10 mouse cellular contexts compared by ENCODE assay signal in the genomic region with DNA sequence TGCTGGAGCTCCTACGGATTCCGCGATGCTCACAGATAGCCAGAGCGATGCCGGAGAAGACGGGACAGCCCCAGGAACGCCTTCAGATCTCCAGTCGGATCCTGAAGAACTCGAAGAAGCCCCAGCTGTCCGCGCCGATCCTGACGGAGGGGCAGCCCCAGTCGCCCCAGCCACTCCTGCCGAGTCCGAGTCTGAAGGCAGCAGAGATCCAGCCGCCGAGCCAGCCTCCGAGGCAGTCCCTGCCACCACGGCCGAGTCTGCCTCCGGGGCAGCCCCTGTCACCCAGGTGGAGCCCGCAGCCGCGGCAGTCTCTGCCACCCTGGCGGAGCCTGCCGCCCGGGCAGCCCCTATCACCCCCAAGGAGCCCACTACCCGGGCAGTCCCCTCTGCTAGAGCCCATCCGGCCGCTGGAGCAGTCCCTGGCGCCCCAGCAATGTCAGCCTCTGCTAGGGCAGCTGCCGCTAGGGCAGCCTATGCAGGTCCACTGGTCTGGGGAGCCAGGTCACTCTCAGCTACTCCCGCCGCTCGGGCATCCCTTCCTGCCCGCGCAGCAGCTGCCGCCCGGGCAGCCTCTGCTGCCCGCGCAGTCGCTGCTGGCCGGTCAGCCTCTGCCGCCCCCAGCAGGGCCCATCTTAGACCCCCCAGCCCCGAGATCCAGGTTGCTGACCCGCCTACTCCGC. TPM values are rescaled to one million over a fixed set of nuclear protein-coding genes. Genes with fewer than 3 reads are reported as not detected.
DNase-seq lines count a peak whose midpoint lies in the region; ATAC-seq lines count a peak whose summit lies in the region.
"Had no signal": no experiment of that assay in that cellular context is flagged by ENCODE, and none has a peak within 500 bp of the region (broad histone marks: within the 10 kb centered on the region; RNA-seq: fewer than 3 reads in every experiment).

No protein-coding gene starts in this region.

- H3K36me3 ChIP-seq in lung, embryonic 15.5 days = 0 out of 2 replicates have a peak, but pooled peaks cover 6% of the 10 kb centered on the region
- 0 out of 2 replicates have a peak, but pooled peaks cover 4% of the 10 kb centered on the region for H3K36me3 ChIP-seq in forebrain, embryonic 13.5 days (ENCODE audit: poor library complexity, severe bottlenecking)
- H3K36me3 ChIP-seq in limb, embryonic 12.5 days = peaks cover 29% of the 10 kb centered on the region
- H3K36me3 ChIP-seq in neural tube, embryonic 14.5 days (ENCODE audit: control insufficient read depth, insufficient read depth, low read length) = no peaks in the 10 kb centered on the region

- no peak overlapping the region for H3K27ac ChIP-seq in lung, embryonic 15.5 days
- no peak overlapping the region for H3K27ac ChIP-seq in forebrain, embryonic 13.5 days
- H3K27ac ChIP-seq in limb, embryonic 12.5 days = no peak overlapping the region
- no peak overlapping the region for H3K27ac ChIP-seq in neural tube, embryonic 14.5 days (ENCODE audit: low read depth, low read length)

- ATAC-seq in lung, embryonic 15.5 days (ENCODE audit: borderline replicate concordance, extremely low read depth, low FRiP score, low TSS enrichment) = no peak
- ATAC-seq in forebrain, embryonic 13.5 days = no peak
- no peak for ATAC-seq in limb, embryonic 12.5 days (ENCODE audit: insufficient number of reproducible peaks, insufficient read depth, low FRiP score, low TSS enrichment, low read depth)
- ATAC-seq in neural tube, embryonic 14.5 days (ENCODE audit: low read depth) = no peak

- H3K9me3 ChIP-seq in lung, embryonic 15.5 days = peaks cover 43% of the 10 kb centered on the region
- H3K9me3 ChIP-seq in forebrain, embryonic 13.5 days (replicated peaks) = peaks cover 63% of the 10 kb centered on the region
- peaks cover 68% of the 10 kb centered on the region for H3K9me3 ChIP-seq in limb, embryonic 12.5 days
- H3K9me3 ChIP-seq in neural tube, embryonic 14.5 days (ENCODE audit: control insufficient read depth, low read length) = peaks cover 17% of the 10 kb centered on the region

- H3K27me3 ChIP-seq in lung, embryonic 15.5 days = peaks cover 37% of the 10 kb centered on the region
- peaks cover 44% of the 10 kb centered on the region for H3K27me3 ChIP-seq in forebrain, embryonic 13.5 days
- peaks cover 47% of the 10 kb centered on the region for H3K27me3 ChIP-seq in limb, embryonic 12.5 days
- peaks cover 8% of the 10 kb centered on the region for H3K27me3 ChIP-seq in neural tube, embryonic 14.5 days (ENCODE audit: control insufficient read depth, insufficient read depth, low read length)

- no peak for DNase-seq in lung, postnatal 36 days
- no peak for DNase-seq in adrenal gland, postnatal 4 days (ENCODE audit: low spot score in 2 of 2)
- DNase-seq in embryo, embryonic 10 days (ENCODE audit: low spot score) = no peak
- DNase-seq in yolk sac, embryonic 10.5 days (ENCODE audit: low spot score) = no peak
- DNase-seq: cerebellum, postnatal 25 days; thymus, adult 18-20 months had no signal

- peak overlapping the region; percentile 55 for H3K4me2 ChIP-seq in lung, embryonic 15.5 days
- peak overlapping the region; percentile 48 for H3K4me2 ChIP-seq in forebrain, embryonic 13.5 days
- H3K4me2 ChIP-seq in limb, embryonic 12.5 days = peak overlapping the region; percentile 64
- peak overlapping the region; percentile 37 for H3K4me2 ChIP-seq in neural tube, embryonic 14.5 days (ENCODE audit: low read depth, low read length)

- peaks cover 20% of the 10 kb centered on the region; the same call in 1 of the 2 replicates for H3K4me1 ChIP-seq in lung, embryonic 15.5 days
- peaks cover 30% of the 10 kb centered on the region for H3K4me1 ChIP-seq in forebrain, embryonic 13.5 days
- peaks cover 26% of the 10 kb centered on the region; the same call in 1 of the 2 replicates for H3K4me1 ChIP-seq in limb, embryonic 12.5 days (replicated peaks)
- H3K4me1 ChIP-seq in neural tube, embryonic 14.5 days (ENCODE audit: control insufficient read depth, insufficient read depth, low read length) = peaks cover 13% of the 10 kb centered on the region; the same call in 1 of the 2 replicates

- H3K9ac ChIP-seq in lung, embryonic 15.5 days = 0 out of 2 replicates have a peak overlapping the region, but pooled peaks have one; percentile 6
- H3K9ac ChIP-seq in forebrain, embryonic 13.5 days = no peak overlapping the region
- no peak overlapping the region for H3K9ac ChIP-seq in limb, embryonic 12.5 days (replicated peaks)
- no peak overlapping the region for H3K9ac ChIP-seq in neural tube, embryonic 14.5 days (replicated peaks; ENCODE audit: low read depth, low read length)

- H3K4me3 ChIP-seq in lung, embryonic 15.5 days = peak overlapping the region; percentile 35
- peak overlapping the region; percentile 27 for H3K4me3 ChIP-seq in forebrain, embryonic 13.5 days
- H3K4me3 ChIP-seq in limb, embryonic 12.5 days (replicated peaks) = peak overlapping the region; percentile 39
- H3K4me3 ChIP-seq in neural tube, embryonic 14.5 days (ENCODE audit: low read depth, low read length) = peak overlapping the region; percentile 25

- 50% methylated on average over 48 of the region's 48 CpGs for WGBS in lung, embryonic 15.5 days
- 47% methylated on average over 47 of the region's 48 CpGs for WGBS in forebrain, embryonic 13.5 days
- WGBS in limb, embryonic 12.5 days = 41% methylated on average over 48 of the region's 48 CpGs
- WGBS in neural tube, embryonic 14.5 days = 54% methylated on average over 43 of the region's 48 CpGs

RNA-seq across cellular contexts. Expression of a gene that starts 15.1 kb away (rescaled TPM):
- 2,028 and 2,095 TPM in 2 replicates for polyA plus RNA-seq in lung, embryonic 15.5 days (2015; fragmentation: Nextera tagmentation; extraction: Ambion mirVana)
- polyA plus RNA-seq in forebrain, embryonic 13.5 days (2015; fragmentation: Nextera tagmentation; extraction: Ambion mirVana) = 976 and 1,086 TPM in 2 replicates
- 1,822 and 1,905 TPM in 2 replicates for polyA plus RNA-seq in limb, embryonic 12.5 days (2016; fragmentation: Nextera tagmentation; extraction: Ambion mirVana)
- polyA plus RNA-seq in neural tube, embryonic 14.5 days (2014; fragmentation: Nextera tagmentation; extraction: Ambion mirVana) = 1,718 and 1,785 TPM in 2 replicates
- 1,000 to 10,000 TPM; 3,043 to 3,192 TPM for total RNA-seq in adrenal gland, postnatal 4 days (2021)

RNA-seq across cellular contexts. Expression of a gene that starts 47.3 kb away (rescaled TPM):
- 25.3 and 26.4 TPM in 2 replicates for polyA plus RNA-seq in lung, embryonic 15.5 days (2015; fragmentation: Nextera tagmentation; extraction: Ambion mirVana)
- polyA plus RNA-seq in forebrain, embryonic 13.5 days (2015; fragmentation: Nextera tagmentation; extraction: Ambion mirVana) = 9.4 TPM in 2 replicates
- 19.9 and 22.9 TPM in 2 replicates for polyA plus RNA-seq in limb, embryonic 12.5 days (2016; fragmentation: Nextera tagmentation; extraction: Ambion mirVana)
- 10.0 and 11.8 TPM in 2 replicates for polyA plus RNA-seq in neural tube, embryonic 14.5 days (2014; fragmentation: Nextera tagmentation; extraction: Ambion mirVana)
- total RNA-seq in adrenal gland, postnatal 4 days (2021) = 1 to 10 TPM; 2.1 to 2.2 TPM
